Mouse (Mus musculus) bone marrow macrophage, adult 2 months (primary cell): ENCODE results near the gene Cys1.

Experiments
- CTCF ChIP-seq: IDR thresholded peaks from 2 replicates; pipeline ENCODE4 v1.5.1; 2012; ENCODE audit warnings: low read depth, mild to moderate bottlenecking, low read length, moderate library complexity
- POLR2A ChIP-seq: IDR thresholded peaks from 2 replicates; pipeline ENCODE4 v1.6.1; 2012; ENCODE audit warnings: mild to moderate bottlenecking, low read depth, low read length, borderline replicate concordance

DNA sequence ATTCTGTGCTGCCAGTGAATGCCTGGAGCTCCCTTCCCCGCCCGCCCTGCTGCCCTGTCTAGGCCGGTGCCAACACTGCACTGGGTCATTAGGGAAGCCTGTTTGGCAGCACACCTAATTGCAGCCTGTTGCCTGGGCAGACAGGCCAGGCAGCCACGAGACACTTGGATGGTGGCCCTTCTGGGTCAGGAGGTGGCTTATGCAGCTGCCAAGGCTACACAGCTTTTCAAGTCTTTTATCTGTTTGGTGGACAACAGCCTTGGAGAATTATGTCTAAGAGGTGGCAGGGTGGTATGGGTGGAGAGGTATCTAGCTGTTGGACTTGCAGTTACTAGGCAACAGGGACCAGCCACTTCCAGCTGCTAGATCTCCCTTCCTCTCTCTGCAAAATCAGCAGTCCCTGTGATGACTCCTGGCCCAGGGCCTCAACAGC lies 39.2 kb downstream of the Cys1 start:
- TF ChIP-seq CTCF (no peak), POLR2A (no peak)
